Mouse (Mus musculus) limb, embryonic 11.5 days (tissue): ENCODE results near the gene Magee1. TPM values are rescaled to one million over a fixed set of nuclear protein-coding genes. Genes with fewer than 3 reads are reported as not detected.
"Not testable (repeated sequence)": the region's sequence is repeated elsewhere in the genome, so short reads cannot be mapped to it uniquely, and the experiment has no call there.

Experiments used
- ATAC-seq: fragments of 200-750 bp; cut with Nextera tagmentation; 2 replicates; pipeline ENCODE4 v1.8.0; 2017; ENCODE audit warnings: low read depth; ENCODE audit not compliant: insufficient number of reproducible peaks, low FRiP score, low TSS enrichment
- DNase-seq: peaks from one replicate; pipeline ENCODE4 v3.0.0-alpha.2; 2015; ENCODE audit warnings: low spot score
- H3K27ac ChIP-seq: fragments of 300-500 bp; sonication (generic); replicated peaks from 2 replicates; pipeline ENCODE4 v1.5.1; 2014; ENCODE audit warnings: low read depth, mild to moderate bottlenecking, low read length
- H3K27me3 ChIP-seq: fragments of 300-500 bp; sonication (generic); 2 replicates; pipeline ENCODE4 v1.6.1; 2014; ENCODE audit warnings: mild to moderate bottlenecking, low read length, mixed read lengths; ENCODE audit not compliant: control insufficient read depth, insufficient read depth
- H3K36me3 ChIP-seq: fragments of 300-500 bp; sonication (generic); 2 replicates; pipeline ENCODE4 v1.6.1; 2014; ENCODE audit warnings: mild to moderate bottlenecking, low read length, moderate library complexity, mixed read lengths; ENCODE audit not compliant: control insufficient read depth, insufficient read depth
- H3K4me1 ChIP-seq: fragments of 300-500 bp; sonication (generic); 2 replicates; pipeline ENCODE4 v1.6.1; 2014; ENCODE audit warnings: low read length, mixed read lengths; ENCODE audit not compliant: control insufficient read depth, insufficient read depth
- H3K4me2 ChIP-seq: fragments of 300-500 bp; sonication (generic); 2 replicates; pipeline ENCODE4 v1.6.1; 2014; ENCODE audit warnings: low read depth, mild to moderate bottlenecking, moderate library complexity; ENCODE audit not compliant: severe bottlenecking
- H3K4me3 ChIP-seq: fragments of 300-500 bp; sonication (generic); 2 replicates; pipeline ENCODE4 v1.5.1; 2014; ENCODE audit warnings: low read depth, low read length
- H3K9ac ChIP-seq: fragments of 300-500 bp; sonication (generic); 2 replicates; pipeline ENCODE4 v1.6.1; 2014; ENCODE audit warnings: mild to moderate bottlenecking, low read length
- H3K9me3 ChIP-seq: fragments of 300-500 bp; sonication (generic); 2 replicates; pipeline ENCODE4 v1.6.1; 2016; ENCODE audit warnings: low read length; ENCODE audit not compliant: control insufficient read depth
- WGBS: fragments of 180-500 bp; shearing (Covaris S2); extraction: QIAGEN DNeasy Blood & Tissue Kit; methylation state at CpG from one replicate; pipeline ENCODE4 v1.1.7; 2014; 5-methylcytosine and 5-hydroxymethylcytosine counted together
- polyA plus RNA-seq: library from polyadenylated mRNA; unstranded; fragments of >200 nt; fragmentation: Nextera tagmentation; extraction: Ambion mirVana; gene quantifications from 2 replicates; pipeline ENCODE4 v1.2.1, GENCODE M21; 2014

Gene Magee1
- polyA plus RNA-seq, 1 experiment from 2014 or later, result 17.2 TPM

DNA sequence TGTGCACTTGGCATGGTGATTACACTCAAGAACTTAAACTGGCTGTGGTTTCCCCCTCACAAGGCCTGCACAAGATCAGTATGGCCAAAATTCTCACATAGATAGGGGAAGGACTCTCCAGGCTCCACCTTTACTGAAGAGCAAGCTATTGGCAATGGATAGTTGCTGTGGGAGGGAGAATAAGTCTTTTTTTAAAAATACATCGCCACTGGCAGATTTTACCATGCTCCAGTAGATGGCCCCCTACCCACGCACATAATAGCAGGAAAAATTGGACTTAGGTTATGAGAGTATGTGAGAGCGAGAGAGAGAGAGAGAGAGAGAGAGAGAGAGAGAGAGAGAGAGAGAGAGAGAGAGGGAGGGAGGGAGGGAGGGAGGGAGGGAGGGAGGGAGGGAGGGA is 4.7 kb downstream of the Magee1 start:
- no peak overlapping the region for H3K4me2 ChIP-seq
- no peak overlapping the region for H3K27ac ChIP-seq
- peaks cover 13% of the 10 kb centered on the region for H3K27me3 ChIP-seq
- H3K9me3 ChIP-seq, result no peaks in the 10 kb centered on the region
- H3K36me3 ChIP-seq, result no peaks in the 10 kb centered on the region
- ATAC-seq, result no peak
- DNase-seq, result peak; percentile 23
- no peaks in the 10 kb centered on the region for H3K4me1 ChIP-seq
- H3K9ac ChIP-seq, result no peak overlapping the region
- H3K4me3 ChIP-seq, result no peak overlapping the region
- 29% methylated on average over 2 of the region's 3 CpGs for WGBS

DNA sequence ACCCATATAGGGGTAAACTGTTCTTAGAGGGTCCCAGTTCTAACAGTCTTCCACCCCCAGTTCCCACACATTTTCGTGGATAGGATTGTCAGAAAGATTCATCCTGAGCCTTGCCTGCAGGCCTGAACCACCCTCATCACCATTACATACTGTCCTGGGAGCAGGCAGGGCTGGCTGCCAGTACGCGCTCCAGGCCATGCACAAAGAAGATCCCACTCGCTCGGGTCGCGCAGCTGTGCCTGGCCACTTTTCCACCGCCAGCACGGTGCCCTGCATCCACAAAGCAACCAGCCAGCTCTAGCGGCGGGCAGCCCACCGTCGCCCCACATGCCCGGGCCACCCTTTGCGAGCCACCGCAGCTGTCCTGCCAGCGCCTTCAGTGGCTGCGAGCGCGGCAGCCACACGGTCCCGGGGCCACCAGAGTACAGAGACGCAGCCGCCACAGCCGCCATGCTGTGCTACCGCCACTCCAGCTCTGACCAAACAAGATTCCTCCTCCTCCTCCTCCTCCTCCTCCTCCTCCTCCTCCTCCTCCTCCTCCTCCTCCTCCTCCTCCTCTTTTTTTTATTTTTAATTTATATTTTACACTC is 31.8 kb downstream of the Magee1 start:
- Histone ChIP-seq H3K9ac (peak overlapping the region; percentile 34), H3K4me1 (no peaks in the 10 kb centered on the region), H3K4me2 (no peak overlapping the region), H3K4me3 (no peak overlapping the region), H3K9me3 (no peaks in the 10 kb centered on the region), H3K27me3 (no peaks in the 10 kb centered on the region; the same call in 1 of the 2 replicates), H3K36me3 (no peaks in the 10 kb centered on the region), H3K27ac (no peak overlapping the region)
- DNase-seq, result peak; percentile 20
- no peak for ATAC-seq
- WGBS, result 42% methylated on average over 26 of the region's 26 CpGs

DNA sequence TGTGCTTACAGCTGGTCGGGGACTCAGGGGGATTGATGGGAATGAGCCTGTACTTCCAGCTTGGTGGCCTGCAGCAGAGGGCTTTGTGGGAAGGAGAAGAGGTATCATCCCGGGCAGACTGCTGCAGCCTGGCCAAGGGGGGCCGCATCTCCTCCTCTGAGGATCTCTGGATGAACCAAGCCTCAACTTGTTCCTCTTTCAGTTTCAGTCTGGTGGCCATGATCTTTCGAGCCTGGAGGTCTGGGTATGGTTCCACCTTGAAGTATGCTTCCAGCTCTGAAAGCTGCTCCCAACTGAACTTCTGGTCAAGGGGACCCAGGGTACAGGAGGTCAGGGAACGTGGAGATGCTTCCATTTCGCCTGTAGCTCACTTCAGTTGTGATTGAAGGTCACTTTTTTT is 44.8 kb downstream of the Magee1 start:
- H3K27ac ChIP-seq, H3K27me3 ChIP-seq, H3K9me3 ChIP-seq, H3K4me3 ChIP-seq, DNase-seq, H3K4me2 ChIP-seq, H3K4me1 ChIP-seq, H3K9ac ChIP-seq, ATAC-seq, H3K36me3 ChIP-seq: not testable (repeated sequence)
- WGBS, result 78% methylated on average over 6 of the region's 6 CpGs

DNA sequence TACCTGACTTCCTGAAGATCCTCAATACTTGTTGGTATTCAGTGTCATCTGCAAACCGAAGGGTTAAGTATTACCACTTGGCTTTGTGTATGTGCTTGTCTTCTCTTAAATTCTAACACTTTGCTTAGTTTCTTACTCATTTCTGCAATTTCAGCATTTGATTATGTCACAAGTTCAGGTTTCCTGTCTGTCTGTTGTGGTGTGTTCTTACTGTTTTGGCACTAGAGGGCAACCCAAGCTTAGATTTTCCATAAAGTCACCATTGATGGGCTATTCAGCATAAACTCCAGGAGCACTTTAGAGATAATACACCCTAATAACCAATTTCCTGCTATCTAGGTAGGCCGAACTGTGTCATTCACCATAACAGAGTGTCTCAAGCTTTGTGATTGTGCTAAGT is 47.0 kb downstream of the Magee1 start:
- no peaks in the 10 kb centered on the region for H3K9me3 ChIP-seq
- ATAC-seq, result no peak
- H3K4me3 ChIP-seq, result no peak overlapping the region
- H3K4me2 ChIP-seq, result no peak overlapping the region
- WGBS, result 76% methylated on average over 2 of the region's 2 CpGs
- H3K27ac ChIP-seq, result no peak overlapping the region
- no peaks in the 10 kb centered on the region for H3K4me1 ChIP-seq
- H3K27me3 ChIP-seq, result peaks cover 4% of the 10 kb centered on the region; the same call in 1 of the 2 replicates
- DNase-seq, result no peak
- no peaks in the 10 kb centered on the region for H3K36me3 ChIP-seq
- no peak overlapping the region for H3K9ac ChIP-seq

Other genes starting within 250 kb of the Magee1 start
- 81.3 and 83.9 TPM in 2 replicates for gene Pbdc1, start 40.6 kb upstream of the Magee1 start, polyA plus RNA-seq